Mouse (Mus musculus): ENCODE results near the gene Zfp367.

DNA sequence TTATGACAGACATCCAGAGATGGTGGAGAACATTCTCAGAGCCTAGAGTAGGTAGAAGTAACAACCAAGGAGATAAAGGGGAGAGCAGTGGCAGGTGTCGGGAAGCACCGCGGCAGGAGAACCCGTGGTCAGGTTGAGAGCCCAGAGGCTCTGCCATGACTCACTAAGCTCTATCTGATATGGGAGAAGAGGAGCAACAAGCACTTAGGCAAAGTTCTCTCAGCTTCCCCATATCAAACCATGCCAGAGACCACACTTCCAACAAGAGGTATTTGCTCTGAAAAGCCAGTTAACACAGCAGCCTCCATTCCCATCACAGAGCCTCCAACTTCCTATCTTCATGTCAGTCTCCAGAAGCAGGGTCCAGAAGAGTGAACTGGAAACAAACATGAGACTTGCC is 47.9 kb upstream of the Zfp367 start:
- TF ChIP-seq POLR2A (IDR thresholded peaks at IDR 0.05; ENCODE audit: borderline replicate concordance, low read depth, low read length) (no peak), CTCF (IDR thresholded peaks at IDR 0.05; ENCODE audit: low read depth, low read length) (no peak)
